Mouse (Mus musculus): Measurements from ENCODE around the gene Aldh16a1. TPM values are rescaled to one million over a fixed set of nuclear protein-coding genes. Genes with fewer than 3 reads are reported as not detected.
A peak's percentile ranks its signal among the peaks of the same experiment; 100 is the strongest.
"Not testable (repeated sequence)": the region's sequence is repeated elsewhere in the genome, so short reads cannot be mapped to it uniquely, and the experiment has no call there.

Gene Aldh16a1
- total and polyA plus RNA-seq, 3 experiments, result 26.3 to 110 (median 33.8) TPM

DNA sequence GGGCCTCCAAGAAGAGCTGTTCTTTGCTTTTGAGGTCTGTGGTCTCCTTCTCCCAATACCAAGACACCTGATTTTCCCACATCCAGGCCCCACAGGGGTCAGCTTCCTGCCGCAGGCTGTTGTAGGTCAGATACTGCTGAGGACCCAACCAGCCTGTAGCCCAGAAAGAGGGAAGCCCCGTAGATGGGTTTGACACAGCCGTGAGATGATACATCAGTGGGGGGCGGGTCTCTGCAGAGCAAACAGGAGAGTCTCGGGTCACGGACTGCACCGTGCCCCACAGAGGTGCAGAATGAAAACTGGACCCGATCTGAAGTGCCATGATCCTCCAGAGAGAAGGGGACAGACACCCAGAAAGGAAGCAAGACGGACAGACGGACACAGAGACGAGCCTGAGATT is 51.9 kb downstream of the Aldh16a1 start:
- Histone ChIP-seq H3K27me3 (ENCODE audit: insufficient read depth, low read length) (peaks cover 55% of the 10 kb centered on the region), H3K9me3 (replicated peaks) (no peaks in the 10 kb centered on the region), H3K4me3 (ENCODE audit: low read depth, low read length) (no peak overlapping the region), H3K4me1 (ENCODE audit: insufficient read depth, low read depth, low read length) (peaks cover 17% of the 10 kb centered on the region), H3K36me3 (replicated peaks) (no peaks in the 10 kb centered on the region)
- DNase-seq (ENCODE audit: low spot score) (no peak), ATAC-seq (ENCODE audit: extremely low read depth, insufficient number of reproducible peaks, low FRiP score, poor library complexity, severe bottlenecking) (no peak)
- TF ChIP-seq POLR2AphosphoS5 (IDR thresholded peaks at IDR 0.05; ENCODE audit: insufficient replicate concordance, low read depth, low read length) (no peak), CTCF (IDR thresholded peaks at IDR 0.05; ENCODE audit: low read depth, low read length) (no peak)

DNA sequence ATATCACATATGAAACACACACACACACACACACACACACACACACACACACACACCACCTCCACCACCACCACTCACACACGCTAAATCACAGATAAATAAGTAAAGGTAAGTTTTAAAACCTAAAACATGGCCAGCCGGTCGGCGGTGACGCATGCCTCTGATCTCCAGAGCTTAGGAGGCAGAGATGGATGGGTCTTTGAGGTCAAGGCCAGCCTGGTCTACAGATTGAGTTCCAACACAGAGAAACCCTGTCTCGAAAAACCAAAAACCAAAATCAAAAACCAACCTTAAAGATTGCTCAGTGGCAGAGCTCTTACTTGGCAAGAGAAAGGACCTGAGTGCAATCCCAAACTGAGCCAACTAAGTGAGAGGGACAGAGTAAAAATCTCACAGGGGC is 54.3 kb downstream of the Aldh16a1 start:
- Histone ChIP-seq H3K36me3 (replicated peaks) (no peaks in the 10 kb centered on the region), H3K9me3 (replicated peaks) (no peaks in the 10 kb centered on the region), H3K27me3 (ENCODE audit: insufficient read depth, low read length) (peaks cover 41% of the 10 kb centered on the region), H3K4me1 (ENCODE audit: insufficient read depth, low read depth, low read length) (peaks cover 26% of the 10 kb centered on the region), H3K4me3 (ENCODE audit: low read depth, low read length) (no peak overlapping the region)
- ATAC-seq (ENCODE audit: extremely low read depth, insufficient number of reproducible peaks, low FRiP score, poor library complexity, severe bottlenecking) (no peak), DNase-seq (ENCODE audit: low spot score) (no peak)
- TF ChIP-seq GATA1 (IDR thresholded peaks at IDR 0.05; ENCODE audit: borderline replicate concordance, low read length) (no peak), POLR2AphosphoS5 (IDR thresholded peaks at IDR 0.05; ENCODE audit: insufficient replicate concordance, low read depth, low read length) (no peak)

DNA sequence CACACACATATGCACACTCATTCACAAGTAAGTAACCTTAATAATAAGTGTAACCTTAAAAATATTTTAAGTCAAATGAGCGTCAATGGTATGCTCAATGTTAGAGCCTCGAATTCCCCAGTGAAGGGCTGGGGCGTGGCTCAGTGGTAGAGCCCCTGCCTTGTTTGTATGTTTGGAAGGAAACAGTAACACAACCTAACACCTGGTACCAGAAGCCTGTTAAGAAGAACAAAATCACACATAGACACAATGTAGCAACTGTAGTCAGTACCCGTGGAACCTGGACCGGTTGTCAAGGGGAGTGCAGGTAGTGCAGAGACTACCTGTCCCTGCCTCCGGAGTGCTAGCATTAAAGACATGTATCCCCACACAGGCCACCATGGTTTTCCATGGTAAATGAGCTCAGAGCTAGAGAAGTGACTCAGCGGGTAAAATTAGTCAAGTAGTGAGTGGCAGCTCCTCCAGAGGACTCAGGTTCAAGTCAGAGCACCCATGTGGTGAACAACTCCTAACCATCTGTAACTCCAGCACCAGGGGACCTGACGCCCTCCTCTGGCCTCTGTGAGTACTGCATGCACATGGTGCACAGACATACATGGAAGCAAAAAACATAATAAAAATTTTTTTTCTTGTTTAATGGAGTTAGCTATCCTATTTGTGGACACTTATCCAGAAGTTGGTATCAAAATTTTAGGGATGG is 55.7 kb downstream of the Aldh16a1 start:
- Histone ChIP-seq H3K4me1 (ENCODE audit: insufficient read depth, low read depth, low read length) (peaks cover 34% of the 10 kb centered on the region), H3K4me3 (ENCODE audit: low read depth, low read length) (no peak overlapping the region), H3K9me3 (replicated peaks) (no peaks in the 10 kb centered on the region), H3K27me3 (ENCODE audit: insufficient read depth, low read length) (peaks cover 36% of the 10 kb centered on the region), H3K36me3 (replicated peaks) (no peaks in the 10 kb centered on the region)
- ATAC-seq (ENCODE audit: extremely low read depth, insufficient number of reproducible peaks, low FRiP score, poor library complexity, severe bottlenecking) (no peak), DNase-seq (ENCODE audit: low spot score) (no peak)
- TF ChIP-seq POLR2AphosphoS5 (IDR thresholded peaks at IDR 0.05; ENCODE audit: insufficient replicate concordance, low read depth, low read length) (no peak), TAL1 (conservative IDR thresholded peaks at IDR 0.05; ENCODE audit: low read depth, low read length) (no peak), GATA1 (IDR thresholded peaks at IDR 0.05; ENCODE audit: borderline replicate concordance, low read length) (no peak)

DNA sequence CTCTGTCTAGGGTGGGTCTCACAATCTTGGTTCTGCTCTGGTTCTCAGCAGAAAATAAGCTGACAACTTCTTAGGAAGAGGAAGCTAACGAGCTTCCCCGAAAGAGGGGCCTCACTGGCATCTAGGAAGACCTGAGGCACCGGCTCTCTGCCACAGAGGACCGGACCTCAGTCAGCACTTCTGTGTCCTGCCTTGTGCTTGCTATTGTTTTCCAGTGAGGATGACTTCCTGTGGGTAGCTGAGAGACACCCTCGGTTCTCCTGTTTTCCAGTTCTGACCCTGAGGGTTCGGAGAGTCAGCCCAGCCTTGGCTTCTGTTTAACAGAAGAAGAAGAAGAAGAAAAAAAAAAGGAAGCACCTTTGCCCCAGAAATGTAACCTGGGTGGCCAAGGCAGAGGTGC is 56.9 kb downstream of the Aldh16a1 start:
- Histone ChIP-seq H3K4me1 (ENCODE audit: insufficient read depth, low read depth, low read length) (peaks cover 34% of the 10 kb centered on the region), H3K27me3 (ENCODE audit: insufficient read depth, low read length) (peaks cover 31% of the 10 kb centered on the region), H3K36me3 (replicated peaks) (no peaks in the 10 kb centered on the region), H3K4me3 (ENCODE audit: low read depth, low read length) (no peak overlapping the region), H3K9me3 (replicated peaks) (no peaks in the 10 kb centered on the region)
- TF ChIP-seq CTCF (IDR thresholded peaks at IDR 0.05; ENCODE audit: low read depth, low read length), result no peak
- no peak for TF ChIP-seq POLR2AphosphoS5 (IDR thresholded peaks at IDR 0.05; ENCODE audit: insufficient replicate concordance, low read depth, low read length)
- TF ChIP-seq GATA2 (IDR thresholded peaks at IDR 0.05; ENCODE audit: borderline replicate concordance, low read depth, low read length), result no peak
- TF ChIP-seq TAL1 (conservative IDR thresholded peaks at IDR 0.05; ENCODE audit: low read depth, low read length), result no peak
- no peak for TF ChIP-seq GATA1 (IDR thresholded peaks at IDR 0.05; ENCODE audit: borderline replicate concordance, low read length)
- ATAC-seq (ENCODE audit: extremely low read depth, insufficient number of reproducible peaks, low FRiP score, poor library complexity, severe bottlenecking), result no peak
- DNase-seq (ENCODE audit: low spot score), result peak; percentile 25

DNA sequence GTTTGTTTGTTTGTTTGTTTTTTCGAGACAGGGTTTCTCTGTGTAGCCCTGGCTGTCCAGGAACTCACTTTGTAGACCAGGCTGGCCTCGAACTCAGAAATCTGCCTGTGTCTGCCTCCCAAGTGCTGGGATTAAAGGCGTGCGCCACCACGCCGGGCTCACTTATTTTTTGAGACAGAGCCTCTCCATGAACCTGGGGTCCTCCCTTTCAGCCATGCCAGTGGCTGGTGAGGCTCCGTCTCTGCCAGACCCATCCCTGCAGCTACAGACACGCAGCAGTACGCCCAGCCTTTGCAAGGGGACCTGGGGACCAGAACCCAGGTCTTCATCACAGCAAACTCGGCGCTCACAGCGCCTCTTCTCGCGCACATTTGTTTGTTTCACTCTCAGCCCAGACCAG is 58.4 kb downstream of the Aldh16a1 start:
- not testable (repeated sequence) for H3K4me3 ChIP-seq (ENCODE audit: low read depth, low read length); DNase-seq (ENCODE audit: low spot score); H3K9me3 ChIP-seq (replicated peaks); H3K36me3 ChIP-seq (replicated peaks); ATAC-seq (ENCODE audit: extremely low read depth, insufficient number of reproducible peaks, low FRiP score, poor library complexity, severe bottlenecking)
- H3K4me1 ChIP-seq (ENCODE audit: insufficient read depth, low read depth, low read length), result peaks cover 46% of the 10 kb centered on the region
- peaks cover 30% of the 10 kb centered on the region for H3K27me3 ChIP-seq (ENCODE audit: insufficient read depth, low read length)

DNA sequence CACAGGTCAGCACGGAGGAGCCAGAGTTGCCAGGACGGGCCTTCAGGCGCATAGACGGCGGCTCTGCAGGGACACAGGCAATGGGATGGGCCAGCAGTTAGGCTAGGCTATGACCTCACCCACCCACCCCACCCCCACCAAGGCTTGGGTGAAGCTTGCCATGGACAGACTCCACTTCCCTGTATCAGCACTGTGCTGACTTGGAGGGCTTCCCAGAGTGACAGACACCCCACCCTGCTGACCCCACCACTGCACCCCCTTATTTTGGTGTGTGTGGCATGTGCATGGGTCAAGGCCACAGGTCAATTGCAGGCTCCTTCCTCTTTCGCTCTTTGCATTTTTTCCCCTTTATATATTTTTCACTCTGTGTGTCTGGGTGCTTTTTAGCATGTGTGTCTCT is 59.0 kb downstream of the Aldh16a1 start:
- Histone ChIP-seq H3K9me3 (replicated peaks) (no peaks in the 10 kb centered on the region), H3K27me3 (ENCODE audit: insufficient read depth, low read length) (peaks cover 32% of the 10 kb centered on the region), H3K36me3 (replicated peaks) (no peaks in the 10 kb centered on the region), H3K4me1 (ENCODE audit: insufficient read depth, low read depth, low read length) (peaks cover 50% of the 10 kb centered on the region), H3K4me3 (ENCODE audit: low read depth, low read length) (no peak overlapping the region)
- ATAC-seq (ENCODE audit: extremely low read depth, insufficient number of reproducible peaks, low FRiP score, poor library complexity, severe bottlenecking) (no peak), DNase-seq (ENCODE audit: low spot score) (no peak)
- TF ChIP-seq POLR2AphosphoS5 (IDR thresholded peaks at IDR 0.05; ENCODE audit: insufficient replicate concordance, low read depth, low read length) (no peak), GATA1 (IDR thresholded peaks at IDR 0.05; ENCODE audit: borderline replicate concordance, low read length) (no peak), TAL1 (conservative IDR thresholded peaks at IDR 0.05; ENCODE audit: low read depth, low read length) (no peak), CTCF (IDR thresholded peaks at IDR 0.05; ENCODE audit: low read depth, low read length) (no peak), GATA2 (IDR thresholded peaks at IDR 0.05; ENCODE audit: borderline replicate concordance, low read depth, low read length) (no peak)

DNA sequence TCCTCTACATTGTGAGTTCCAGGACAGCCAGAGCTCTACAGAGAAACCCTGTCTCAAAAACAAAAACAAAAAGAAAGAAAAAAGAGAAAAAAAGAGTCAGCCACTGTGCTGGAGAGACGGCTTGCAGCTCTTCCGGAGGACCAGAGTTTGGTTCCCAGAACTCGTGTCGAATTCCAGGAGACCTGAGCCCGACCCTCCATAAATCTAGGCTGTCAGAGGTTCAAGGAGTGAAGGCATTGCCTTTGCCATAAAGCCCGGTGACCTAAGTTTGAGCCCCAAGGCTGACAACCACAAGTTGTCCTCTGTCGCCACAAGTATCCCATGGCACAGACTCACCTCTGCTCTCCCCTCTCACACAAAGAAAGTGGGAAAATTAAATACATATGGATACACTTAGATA is 60.3 kb downstream of the Aldh16a1 start:
- peaks cover 54% of the 10 kb centered on the region for H3K4me1 ChIP-seq (ENCODE audit: insufficient read depth, low read depth, low read length)
- no peak for ATAC-seq (ENCODE audit: extremely low read depth, insufficient number of reproducible peaks, low FRiP score, poor library complexity, severe bottlenecking)

More for the DNA sequence above, 60.3 kb downstream of the Aldh16a1 start:
- DNase-seq (ENCODE audit: low spot score), result no peak
- no peak overlapping the region for H3K4me3 ChIP-seq (ENCODE audit: low read depth, low read length)
- H3K36me3 ChIP-seq (replicated peaks), result no peaks in the 10 kb centered on the region
- no peak for TF ChIP-seq POLR2AphosphoS5 (IDR thresholded peaks at IDR 0.05; ENCODE audit: insufficient replicate concordance, low read depth, low read length)
- TF ChIP-seq TAL1 (conservative IDR thresholded peaks at IDR 0.05; ENCODE audit: low read depth, low read length), result no peak
- TF ChIP-seq CTCF (IDR thresholded peaks at IDR 0.05; ENCODE audit: low read depth, low read length), result no peak
- TF ChIP-seq GATA2 (IDR thresholded peaks at IDR 0.05; ENCODE audit: borderline replicate concordance, low read depth, low read length), result no peak
- no peak for TF ChIP-seq GATA1 (IDR thresholded peaks at IDR 0.05; ENCODE audit: borderline replicate concordance, low read length)
- no peaks in the 10 kb centered on the region for H3K9me3 ChIP-seq (replicated peaks)
- H3K27me3 ChIP-seq (ENCODE audit: insufficient read depth, low read length), result peaks cover 32% of the 10 kb centered on the region
